Mouse (Mus musculus) right cerebral cortex, postnatal 25 days (tissue): ENCODE data around the gene Crocc.
A peak's percentile ranks its signal among the peaks of the same experiment; 100 is the strongest.

Experiments used
- DNase-seq: peaks from one replicate; pipeline ENCODE4 v3.0.0; 2022

Gene Crocc

DNA sequence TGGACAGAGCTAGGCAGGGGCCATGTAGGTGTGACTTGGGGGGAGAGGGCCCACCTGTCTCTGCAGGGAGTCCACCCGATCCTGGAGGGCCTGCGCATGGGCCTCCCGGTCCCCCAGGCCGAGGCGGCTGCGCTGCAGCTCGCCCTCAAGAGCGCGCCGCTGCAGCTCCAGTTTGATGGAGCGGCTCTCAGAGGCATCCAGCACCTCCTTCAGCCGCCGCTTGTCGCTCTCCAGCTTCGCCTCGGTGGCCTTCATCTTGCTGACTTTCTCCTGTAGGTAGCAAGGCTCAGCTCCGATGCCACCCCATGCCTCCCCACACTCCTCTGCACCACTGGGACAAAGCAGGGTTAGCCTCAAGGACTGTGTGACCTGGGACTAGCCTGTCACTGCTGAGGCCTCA lies 40.1 kb downstream of the Crocc start:
- no peak for DNase-seq

DNA sequence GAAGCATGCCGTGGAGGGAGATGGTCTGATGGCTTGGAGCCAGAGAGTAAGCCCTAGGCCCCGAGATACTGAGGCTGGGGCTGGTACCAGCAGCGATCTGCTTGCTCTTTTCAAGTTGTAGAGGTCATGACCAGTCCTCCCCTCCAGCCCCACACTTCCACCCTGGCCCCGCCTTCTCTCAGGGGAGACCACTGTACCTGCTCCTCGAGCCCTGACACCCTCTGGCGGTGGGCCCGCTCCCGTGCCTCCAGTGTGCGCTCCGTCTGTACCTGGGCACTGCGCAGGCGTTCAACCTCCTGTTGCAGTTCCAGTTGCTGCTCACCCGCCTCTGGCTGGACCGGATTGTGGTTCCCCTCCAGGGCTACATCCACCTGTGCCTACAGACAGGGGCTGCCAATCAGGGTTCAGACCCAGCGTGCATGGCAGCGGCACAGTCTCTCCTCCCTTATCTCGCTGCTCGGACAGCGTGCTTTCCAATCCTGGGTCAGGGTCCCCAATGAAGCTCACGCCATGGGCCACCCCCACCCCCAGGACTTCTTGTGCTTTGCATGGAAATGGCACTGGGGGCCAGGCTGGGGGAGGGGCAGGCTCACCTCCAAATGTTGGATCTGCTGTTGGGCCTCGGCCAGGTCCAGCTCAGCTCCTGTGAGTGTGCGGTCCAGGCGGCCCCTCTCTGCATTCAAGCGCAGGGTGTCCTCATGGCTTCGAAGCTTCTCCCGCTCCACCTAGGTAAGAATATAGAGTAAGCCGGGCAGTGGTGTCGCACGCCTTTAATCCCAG lies 42.5 kb downstream of the Crocc start:
- no peak for DNase-seq

DNA sequence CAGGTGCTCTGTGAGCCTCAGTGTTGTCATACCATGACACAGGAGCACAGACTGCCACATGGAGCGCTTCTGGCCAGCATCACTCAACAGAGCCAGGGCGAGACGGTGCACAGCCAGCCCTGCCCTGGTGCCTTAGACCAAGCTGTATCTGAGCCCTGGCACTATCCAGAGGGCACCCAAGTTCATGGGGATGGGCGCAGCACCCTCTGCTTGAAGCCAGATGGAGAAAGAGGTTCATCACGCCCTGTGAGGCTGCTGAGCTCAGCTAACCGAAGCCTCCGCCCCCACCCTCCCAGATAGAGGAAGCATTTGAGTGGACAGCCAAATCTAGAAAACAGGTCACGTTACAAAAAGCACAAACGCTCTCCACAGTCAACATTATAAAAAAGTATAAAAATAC lies 44.0 kb downstream of the Crocc start:
- no peak for DNase-seq

DNA sequence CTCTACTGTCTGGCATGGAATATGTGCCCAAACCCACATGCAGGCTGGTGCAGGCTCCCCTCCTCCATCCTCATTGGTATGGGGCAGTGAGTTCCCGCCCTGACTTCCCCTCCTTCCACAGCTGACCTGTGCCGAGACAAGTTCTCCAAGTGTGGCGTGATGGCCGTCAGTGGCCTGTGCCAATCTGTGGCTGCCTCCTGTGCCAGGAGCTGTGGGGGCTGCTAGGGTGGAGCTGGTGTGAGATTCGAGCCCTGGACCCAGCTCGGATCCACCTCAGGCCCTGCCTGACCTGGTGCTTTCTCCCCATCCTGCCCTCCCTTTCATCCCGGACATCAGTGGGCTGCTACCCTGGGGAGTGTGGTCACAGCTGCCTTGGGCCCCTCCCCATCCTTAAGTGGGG lies 45.0 kb downstream of the Crocc start:
- no peak for DNase-seq

DNA sequence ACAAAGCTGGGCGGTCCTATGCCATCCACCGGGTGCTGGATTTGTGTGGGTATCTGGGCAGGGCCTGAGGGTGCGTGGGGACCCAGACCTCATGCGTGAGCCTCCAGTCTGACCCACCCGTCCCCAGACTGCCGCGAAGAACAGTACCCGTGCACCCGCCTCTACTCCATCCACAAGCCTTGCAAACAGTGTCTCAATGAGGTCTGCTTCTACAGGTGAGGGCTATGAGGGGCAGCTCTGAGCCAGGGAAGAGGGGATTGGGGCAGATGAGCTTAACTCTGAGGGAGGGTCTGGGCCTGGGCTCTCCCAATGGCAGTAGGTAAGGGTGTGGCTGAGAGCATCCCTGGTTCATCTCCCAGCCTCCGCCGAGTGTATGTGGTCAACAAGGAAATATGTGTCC lies 45.5 kb downstream of the Crocc start:
- no peak for DNase-seq

DNA sequence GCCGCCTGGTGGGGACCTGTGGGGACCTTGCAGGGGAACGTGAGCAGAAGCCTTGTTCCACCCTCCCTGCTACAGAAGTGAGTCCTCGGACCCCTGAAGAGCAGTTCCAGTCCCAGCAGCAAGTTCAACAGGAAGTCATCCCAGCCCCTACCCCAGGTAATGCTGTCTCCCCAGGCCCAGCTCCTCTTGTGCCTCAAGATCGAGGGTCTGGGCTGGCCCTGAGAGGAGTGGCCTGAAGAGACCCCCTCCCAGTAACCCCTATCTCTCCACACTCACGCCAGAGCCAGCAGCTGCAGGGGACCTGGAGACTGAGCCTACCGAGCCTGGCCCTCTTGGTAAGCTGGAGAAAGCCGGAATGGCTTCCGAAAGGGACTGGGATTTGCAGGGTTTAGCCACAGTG lies 46.2 kb downstream of the Crocc start:
- DNase-seq: no peak

DNA sequence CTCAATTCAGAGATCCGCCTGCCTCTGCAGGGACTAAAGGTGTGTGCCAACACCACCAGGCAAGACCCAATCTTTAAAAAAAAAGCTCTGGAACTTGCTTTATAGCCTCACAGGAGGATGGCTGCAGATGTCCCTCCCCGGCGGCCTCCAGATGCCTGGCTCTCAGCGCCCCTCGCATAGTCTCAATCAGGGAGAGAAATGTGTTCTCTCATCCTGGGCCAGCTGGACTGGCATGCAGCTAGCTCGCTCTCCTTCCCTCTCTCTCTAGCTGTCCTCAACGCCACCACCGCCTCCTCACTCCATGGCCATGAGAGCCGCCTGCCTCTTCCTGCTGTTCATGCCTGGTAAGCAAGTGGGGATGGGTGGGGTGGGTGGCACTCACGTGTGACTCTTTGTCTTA lies 47.8 kb downstream of the Crocc start:
- DNase-seq: no peak

DNA sequence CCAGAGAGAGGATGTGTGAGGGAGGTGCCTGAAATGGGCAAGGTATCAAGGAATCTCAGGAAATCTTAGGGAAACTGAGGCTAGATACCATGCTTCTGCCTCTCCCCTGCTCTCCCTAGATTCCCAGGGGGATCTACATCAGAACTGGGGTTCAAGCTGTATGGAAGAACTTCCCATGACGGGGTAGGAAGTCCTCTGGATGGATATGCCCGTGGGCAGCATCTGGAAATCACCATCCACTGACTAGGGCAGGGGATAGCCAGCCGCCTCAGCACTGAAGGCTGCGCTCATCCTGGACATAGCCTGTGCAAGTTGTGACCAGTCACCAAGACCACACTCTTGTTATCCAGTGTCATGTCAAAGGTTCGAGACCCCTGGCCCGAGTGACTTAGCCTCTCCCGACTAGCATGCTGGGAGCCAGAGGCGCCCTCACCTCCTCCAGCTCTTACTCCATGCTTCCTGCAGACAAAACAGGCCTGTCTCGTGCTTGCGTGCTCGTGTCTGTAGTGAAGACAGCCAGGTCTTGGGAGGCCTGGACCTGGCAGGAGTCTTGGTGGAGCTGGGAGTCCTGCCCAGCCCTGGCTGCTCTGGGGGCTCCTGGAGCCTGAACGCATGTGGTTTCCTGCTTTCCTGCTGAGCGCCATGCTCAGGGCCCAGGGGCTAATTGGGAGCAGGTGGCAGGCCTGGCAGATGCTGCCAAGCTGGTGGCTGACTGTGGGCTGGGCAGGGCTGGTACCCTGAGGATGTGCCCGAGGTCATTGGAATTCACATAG lies 48.6 kb downstream of the Crocc start:
- DNase-seq: no peak

DNA sequence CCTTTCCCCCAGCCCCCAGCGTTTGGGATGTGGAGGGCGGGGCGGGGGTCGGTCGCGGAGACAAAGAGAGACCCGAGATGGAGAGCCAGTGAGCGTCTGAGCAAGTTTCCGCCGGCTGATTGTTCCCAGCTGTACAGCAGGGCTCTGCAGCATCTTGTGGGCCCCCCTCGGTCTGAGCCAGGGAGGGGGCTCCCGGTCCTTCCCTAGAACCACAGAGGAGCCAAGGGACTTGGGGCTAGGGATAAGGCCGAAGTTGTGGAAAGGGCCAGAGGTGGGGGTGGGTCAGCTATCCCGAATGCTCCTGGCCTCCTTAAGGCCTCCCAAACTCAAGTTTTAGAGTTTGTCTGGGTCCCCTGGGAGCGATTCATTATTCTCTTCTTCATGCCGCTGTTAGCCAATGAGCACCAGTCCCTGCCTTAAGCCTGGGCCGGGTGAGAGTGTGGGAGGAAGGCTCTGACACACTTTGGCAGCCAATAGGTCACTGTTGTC lies 49.4 kb downstream of the Crocc start:
- DNase-seq: no peak

DNA sequence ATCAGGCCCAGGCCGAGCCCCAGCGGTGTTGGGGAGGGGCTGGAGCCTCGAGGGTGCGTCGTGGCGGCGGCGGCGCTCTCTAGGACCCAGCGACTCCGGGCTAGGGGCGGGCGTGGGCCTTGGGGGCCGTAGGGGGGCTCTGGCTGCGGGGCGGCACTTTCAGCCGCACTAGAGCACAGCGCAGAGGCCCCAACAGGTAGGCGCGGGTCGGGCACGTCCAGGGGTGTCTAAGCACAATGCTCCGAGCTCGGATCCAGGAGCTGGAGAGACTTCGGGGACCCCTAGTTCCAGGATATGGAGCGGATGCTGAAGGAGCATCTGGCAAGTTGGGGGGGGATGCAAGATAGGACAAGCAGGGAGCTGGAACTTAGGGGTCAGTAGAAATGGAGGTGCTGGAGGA lies 49.8 kb downstream of the Crocc start:
- no peak for DNase-seq

DNA sequence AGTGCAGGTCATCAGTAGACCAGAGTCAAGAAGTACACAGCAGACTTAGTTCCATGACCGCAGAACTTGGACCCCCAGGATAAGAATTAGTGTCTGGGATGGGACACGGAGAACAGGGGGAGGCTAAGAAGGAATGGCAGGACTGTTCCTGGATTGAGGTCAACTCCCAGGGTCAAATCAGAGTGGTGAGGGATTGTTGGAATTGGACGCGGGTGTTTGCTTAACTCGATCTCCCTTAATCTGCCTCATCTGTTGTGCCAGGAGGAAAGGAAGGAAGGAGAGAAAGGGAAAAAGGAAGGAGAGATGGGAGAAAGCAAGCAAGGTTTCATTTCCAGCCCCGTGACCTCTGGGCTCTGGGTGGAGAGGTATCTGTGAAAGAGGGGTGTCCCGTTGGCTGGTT lies 50.2 kb downstream of the Crocc start, which contains the start of gene Mfap2:
Mfap2 (plus strand) TSS at position 301 of the 400 bp plus-strand sequence.
- DNase-seq: no peak

DNA sequence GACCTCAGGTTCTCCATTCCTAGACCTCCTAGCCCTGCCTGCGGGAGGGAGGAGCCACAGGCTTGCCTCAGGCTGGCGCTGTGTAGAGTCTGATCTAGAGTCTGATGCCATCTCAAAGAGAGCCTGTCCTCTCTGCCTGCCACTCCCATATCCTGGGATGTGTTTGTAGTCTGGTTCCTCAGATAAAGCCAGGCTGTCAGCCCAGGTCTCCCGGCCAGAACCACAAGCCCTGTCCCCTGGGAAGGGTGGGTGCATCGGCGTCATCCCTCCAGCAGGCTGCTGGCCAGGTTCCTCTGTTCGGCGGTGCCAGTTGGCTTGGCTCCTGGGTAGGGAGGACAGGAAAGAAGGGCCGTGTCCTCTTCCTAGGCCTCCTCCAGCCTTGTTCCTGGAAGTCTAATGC lies 52.3 kb downstream of the Crocc start:
- no peak for DNase-seq

DNA sequence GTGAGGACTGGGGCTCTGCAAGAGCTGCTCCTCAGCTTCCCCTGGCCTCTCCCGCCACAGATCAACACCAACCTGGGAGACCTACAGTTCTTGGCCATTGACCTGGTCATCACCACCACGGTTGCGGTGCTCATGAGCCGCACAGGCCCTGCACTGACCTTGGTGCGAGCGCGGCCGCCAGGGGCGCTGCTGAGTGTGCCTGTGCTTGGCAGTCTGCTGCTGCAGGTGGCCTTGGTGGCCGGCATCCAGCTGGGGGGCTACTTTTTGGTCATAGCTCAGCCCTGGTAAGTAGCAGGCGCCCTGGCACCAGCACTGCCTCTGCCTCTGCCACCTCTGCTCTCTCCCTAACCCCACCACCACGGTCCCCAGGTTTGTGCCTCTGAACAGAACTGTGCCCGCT lies 54.4 kb downstream of the Crocc start:
- DNase-seq: no peak

DNA sequence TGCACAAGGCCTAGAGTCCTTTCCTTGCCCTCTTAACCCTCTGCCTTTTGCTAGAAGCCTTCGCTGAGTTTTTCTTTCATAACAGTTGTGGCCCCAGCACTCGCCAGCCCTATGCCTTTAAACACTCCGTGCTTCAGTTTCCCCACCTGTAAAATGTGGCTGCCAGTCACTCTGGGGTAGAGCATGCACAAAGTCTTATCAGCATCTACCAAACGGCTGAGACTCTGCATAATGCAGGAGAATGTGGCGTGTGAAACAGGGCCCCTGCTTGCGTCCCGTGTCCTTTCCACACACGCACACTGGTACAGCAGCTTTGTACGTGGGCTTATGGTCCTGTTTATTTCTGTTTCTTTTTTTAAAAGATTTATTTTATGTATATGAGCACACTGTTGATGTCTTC lies 63.5 kb downstream of the Crocc start:
- no peak for DNase-seq

DNA sequence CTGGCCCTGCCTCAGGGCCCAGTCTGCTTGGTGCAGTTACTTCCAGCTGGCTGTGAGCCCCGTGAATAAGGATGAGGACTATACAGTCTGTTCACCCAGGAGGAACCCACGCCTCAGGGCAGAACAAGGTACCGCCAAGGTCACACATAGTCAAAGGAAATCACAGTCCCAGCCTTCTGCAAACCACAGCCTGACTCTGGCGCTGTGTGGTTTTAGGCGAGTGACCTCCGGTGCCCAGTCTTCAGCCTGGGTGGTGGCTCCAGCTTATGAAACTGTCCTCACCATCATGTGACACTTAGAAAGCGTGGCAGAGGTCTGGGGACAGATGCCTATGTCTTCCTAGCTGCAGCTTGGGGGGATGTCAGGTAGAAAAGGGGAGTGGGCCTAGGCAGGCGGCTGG lies 64.5 kb downstream of the Crocc start:
- DNase-seq: no peak

DNA sequence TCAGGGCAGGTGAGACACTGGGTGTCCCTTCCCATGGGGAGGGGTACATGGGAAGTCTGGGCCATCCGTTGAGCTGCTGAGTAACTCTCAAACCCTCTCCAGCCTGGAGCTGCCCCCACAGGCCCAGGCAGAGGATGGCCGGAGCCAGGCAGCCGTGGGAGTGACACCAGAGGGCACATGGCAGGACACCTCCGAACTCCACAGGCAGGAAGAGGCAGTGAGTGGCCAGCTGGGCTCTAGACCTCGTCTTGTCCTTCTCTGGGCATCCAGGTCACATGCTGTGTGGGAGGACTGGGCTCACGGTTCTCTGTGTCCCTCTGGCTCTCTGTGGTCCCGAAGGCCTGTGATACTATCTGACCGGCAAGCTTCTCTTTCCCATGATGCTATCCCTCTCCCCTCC lies 66.5 kb downstream of the Crocc start:
- no peak for DNase-seq

DNA sequence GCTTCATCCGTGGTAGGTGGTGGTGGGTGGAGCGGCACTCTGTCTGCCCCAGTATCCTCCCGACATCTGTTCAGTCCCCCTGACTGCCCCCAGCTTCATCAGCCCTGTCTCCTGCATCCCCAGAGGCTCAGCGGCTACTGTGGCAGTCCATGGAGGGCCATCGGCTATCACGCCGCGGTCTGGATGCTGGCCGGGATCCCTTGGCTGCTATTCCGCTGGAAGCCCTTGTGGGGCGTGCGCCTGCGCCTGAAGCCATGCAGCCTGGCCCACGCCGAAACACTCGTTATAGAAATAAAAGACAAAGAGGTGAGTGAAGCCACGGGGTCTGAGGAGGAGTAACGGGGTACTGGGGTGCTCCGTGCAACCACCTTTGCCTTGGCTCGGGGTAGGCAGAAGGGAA lies 68.1 kb downstream of the Crocc start:
- no peak for DNase-seq

DNA sequence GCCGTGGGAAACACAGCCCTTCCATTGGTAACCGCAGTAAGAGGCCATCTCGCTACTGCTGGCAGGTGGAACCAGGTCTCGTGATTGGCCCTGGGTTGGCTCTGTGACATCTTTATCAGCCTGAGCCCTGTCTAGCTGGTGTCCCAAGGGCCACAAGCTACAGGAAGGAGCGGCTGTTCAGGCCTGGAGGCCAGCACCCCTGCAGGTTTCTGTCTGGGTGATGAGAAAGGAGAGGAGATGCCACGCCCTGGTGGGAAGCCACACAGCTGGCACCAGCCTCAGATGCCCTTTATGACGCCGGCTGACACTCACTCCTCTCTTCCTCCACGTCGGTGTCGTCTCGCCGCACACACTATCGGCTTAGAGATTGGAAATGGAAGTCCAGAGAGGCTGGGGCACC lies 70.9 kb downstream of the Crocc start:
- no peak for DNase-seq

DNA sequence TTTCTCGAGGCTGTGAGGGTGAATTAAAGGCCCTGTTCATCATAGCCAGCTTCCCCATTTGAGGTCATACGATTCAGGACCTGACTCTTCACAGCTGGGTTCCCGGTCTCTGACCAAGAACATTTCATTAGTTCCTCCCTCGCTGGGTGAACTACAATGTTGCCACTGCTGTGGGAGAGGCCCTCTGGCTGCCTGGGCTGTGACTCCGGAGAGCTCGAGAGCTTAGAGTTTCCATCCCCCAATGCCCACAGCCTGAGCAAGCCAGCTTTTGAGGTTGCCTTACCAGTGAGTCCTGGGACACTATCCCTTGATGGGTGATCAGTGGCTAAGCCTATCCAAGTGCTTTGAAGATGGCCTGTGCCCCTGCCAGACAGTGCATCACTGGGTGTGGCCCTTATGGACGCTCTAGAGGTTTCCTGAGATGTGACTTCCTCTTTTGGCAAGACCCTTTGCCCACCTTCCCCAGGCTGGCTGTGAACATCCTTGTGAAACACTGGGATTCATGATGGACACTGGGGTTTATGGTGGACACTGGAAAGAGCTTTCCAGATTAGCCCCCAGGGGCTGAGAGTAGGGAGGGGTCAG lies 71.6 kb downstream of the Crocc start:
- no peak for DNase-seq

DNA sequence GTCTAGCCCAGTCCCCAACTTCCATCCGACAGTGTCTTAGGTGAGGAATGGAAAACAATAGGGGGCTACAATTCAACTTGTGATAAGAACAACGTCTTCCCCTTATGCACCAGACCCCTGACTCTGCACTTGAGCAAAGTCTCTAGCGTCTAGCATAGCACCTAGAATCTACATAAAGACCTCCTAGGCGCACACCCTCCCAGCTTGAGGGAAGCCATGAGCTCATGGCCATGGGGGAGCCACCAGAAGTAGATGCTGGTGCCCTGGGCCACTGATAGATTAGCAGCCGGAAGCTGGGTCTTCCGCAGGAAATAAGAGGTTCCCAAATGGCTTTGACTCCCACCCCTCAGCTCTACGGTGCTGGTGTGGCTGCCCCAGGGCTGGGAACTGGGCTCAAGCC lies 72.9 kb downstream of the Crocc start:
- DNase-seq: no peak

DNA sequence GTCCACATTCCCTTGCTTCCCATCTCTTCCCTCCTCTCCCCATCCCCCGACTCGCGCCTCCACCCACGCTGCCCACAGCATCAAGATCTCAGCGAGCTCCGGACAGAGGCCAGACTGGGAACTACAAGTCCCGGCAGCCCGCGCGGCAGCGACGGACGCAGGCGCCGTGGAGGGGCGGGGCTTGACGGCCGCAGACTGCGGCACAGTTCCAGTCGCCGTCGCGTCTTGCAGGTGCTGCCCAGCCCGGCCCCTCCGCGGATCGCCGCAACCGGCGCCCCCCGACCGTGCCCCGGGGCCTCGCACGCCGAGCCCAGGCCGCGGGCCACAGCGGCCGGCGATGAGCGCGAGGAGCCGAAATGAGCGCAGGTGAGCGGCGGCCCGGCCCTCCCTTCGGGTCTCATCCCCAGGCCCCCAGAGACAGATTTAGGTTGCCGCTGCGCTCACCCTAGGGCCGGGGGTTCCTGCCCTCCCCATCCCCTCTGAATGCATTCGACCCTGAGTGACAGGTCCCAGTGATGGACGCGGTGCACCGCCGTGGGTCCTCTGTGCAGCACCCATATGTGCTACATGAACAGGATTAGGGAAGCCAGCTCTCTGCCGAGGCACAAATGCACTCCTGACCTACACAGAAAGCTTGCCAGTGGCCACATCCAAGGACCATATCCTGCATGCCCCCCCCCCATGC lies 73.5 kb downstream of the Crocc start, which contains the start of gene Atp13a2:
Atp13a2 (plus strand) TSS at position 163 of the 685 bp plus-strand sequence.
- DNase-seq: peak; percentile 95

DNA sequence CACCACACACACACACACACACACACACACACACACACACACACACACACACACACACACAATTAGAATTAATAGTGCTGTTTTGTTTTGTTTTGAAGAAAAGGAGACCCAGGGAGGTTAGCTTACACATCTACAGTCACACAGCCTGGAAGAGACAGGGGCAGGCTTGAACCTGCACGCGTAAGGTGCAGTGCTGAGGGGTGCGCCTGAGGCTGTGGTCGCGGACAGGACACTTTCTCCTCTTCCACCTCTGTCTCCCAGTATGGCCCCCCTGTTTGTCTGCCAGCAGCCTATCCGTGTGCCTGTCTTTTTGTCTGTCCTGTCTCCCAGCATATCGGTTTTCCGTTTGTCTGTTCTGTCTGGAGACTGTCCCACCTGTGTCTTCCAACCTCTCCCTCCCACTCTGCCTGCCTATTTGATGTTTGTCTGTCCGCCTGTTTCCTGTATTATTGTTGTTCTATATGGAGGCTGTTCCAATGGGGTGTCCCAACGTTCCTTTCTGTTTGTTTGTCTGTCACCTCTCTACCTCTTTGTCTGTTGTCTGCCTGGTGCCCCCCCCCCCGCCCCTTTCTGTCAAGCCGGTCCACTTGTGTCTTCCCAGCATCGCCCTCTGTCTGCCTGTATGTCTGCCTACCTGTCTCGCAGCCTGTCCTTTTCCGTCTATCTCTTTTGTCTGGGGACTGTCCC lies 74.2 kb downstream of the Crocc start:
- no peak for DNase-seq

DNA sequence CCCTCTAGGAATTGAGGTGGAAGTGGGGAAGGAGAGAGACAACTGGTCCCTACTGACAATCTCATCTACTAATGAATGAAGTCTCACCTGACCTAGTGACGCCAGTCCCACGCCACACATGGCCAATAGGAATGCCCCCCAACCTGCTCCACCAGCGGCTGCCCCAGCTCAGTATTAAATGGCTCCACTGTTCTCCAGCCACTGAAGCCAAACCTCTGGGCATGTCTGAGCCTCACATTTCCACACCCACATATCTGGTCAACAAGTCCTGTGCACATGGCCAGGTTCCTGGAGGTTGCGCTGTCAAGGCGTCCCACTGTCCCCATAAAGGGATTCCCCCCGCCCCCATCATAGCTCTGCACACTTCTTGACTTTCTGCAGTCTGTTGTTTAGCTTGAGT lies 75.8 kb downstream of the Crocc start:
- DNase-seq: no peak
